Mouse (Mus musculus) adrenal gland, adult 8-10 months (tissue): ENCODE measurements around the gene 4930433I11Rik. TPM values are rescaled to one million over a fixed set of nuclear protein-coding genes. Genes with fewer than 3 reads are reported as not detected.
"Not testable (repeated sequence)": the region's sequence is repeated elsewhere in the genome, so short reads cannot be mapped to it uniquely, and the experiment has no call there.

Experiments
- DNase-seq: peaks from one replicate; pipeline ENCODE4 v3.0.0; 2022
- total RNA-seq, 4 experiments: library from RNA; stranded (reverse); gene quantifications; 2 replicates each; pipeline ENCODE4 v1.2.4; 2022

4930433I11Rik gene
- total RNA-seq, result not detected

DNA sequence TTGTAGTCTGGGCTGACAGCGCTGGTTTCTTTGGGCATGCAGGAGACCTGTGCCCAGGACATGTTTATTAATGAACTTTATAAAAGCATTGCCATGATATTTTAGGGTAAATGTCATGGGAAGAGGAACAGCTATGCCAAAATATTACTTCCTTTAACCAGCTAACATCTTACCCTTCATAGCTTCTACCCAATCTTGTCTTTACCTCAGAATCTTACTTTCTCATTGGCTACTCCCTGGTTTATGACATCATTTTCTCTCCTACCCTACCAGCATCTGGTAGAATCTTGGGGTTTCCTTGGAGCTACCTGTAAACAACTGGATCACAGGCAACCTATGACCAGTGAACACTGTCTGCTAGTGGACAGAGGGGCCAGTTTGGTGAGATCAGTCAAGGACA is at the start of gene 4930433I11Rik:
4930433I11Rik (plus strand) TSS at position 301 of the 400 bp plus-strand sequence.
- DNase-seq, result no peak

- DNase-seq, result no peak
Measured at GRCm38 (mm10) chr7:40939371-40939770, 48.0 kb upstream of the 4930433I11Rik start.

DNA sequence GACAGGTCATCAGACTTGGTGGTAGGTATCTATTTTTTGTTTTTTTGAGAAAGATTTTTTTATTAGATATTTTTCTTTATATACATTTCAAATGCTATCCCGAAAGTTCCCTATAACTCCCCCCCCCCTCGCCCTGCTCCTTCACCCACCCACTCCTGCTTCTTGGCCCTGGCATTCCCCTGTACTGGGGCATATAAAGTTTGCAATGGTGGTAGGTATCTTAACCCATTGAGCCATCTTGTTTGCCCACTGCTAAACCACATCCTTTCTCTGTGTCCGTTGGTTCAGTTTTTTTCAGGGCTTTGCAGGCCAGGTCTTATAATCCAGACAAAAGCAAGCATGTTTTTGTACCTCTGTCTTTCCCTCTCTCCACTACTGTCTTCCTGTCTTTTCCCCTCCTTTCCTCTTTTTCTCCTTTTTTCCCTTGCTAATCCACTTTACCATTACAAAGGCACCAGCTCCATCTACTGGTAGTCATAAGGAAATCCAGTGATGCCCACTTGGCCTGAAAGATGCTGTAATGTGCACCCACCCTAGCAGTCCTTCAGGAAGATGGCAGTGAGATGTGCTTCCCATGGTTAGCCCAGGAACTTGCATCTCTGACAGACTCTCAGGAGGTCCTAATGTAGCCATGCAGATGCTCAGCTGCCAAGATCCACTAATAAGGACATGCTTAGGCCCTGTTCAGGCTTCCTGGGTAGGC is 45.0 kb upstream of the 4930433I11Rik start:
- DNase-seq, result no peak

- DNase-seq, result not testable (repeated sequence)
Measured at GRCm38 (mm10) chr7:41032419-41032818, 45.1 kb downstream of the 4930433I11Rik start, which contains the start of gene Gm4884. Gene Gm4884 (plus strand): TSS chr7:41032719.

DNA sequence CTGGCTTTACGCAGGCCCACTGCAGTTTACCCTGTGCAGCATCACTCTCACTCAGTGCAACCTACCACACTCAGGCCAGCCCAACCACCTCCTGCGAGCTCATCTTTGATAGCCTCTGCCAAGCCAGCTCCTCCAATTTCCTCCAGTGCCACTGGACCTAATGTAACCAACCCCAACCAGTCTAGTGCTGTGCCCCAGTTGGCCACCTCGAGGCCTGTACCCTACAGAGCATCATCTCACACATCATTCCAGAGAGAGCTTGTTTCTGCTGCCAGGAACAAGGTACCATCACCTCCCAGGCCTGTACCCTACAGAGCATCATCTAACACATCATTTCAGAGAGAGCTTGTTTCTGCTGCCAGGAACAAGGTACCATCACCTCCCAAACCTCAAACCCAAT is 56.7 kb downstream of the 4930433I11Rik start:
- DNase-seq, result not testable (repeated sequence)

Other genes with a start within 250 kb of the 4930433I11Rik start
- 1 to 10 TPM in 3 of 4 experiments, under 1 TPM in 1; 0.58 to 1.8 (median 1.5) TPM for gene Vstm2b, start 89.2 kb upstream of the 4930433I11Rik start, total RNA-seq
- gene Gm4884, start 45.2 kb downstream of the 4930433I11Rik start, total RNA-seq, result not detected
- not detected for gene Gm5592, start 166.3 kb downstream of the 4930433I11Rik start, total RNA-seq